Mouse (Mus musculus): Measurements from ENCODE around the gene Pou2f1. TPM values are rescaled to one million over a fixed set of nuclear protein-coding genes. Genes with fewer than 3 reads are reported as not detected.

Gene Pou2f1
- polyA plus RNA-seq, 1 experiment from 2014 or later, result 27.9 TPM

- H3K36me3 ChIP-seq (ENCODE audit: control insufficient read depth, insufficient read depth, low read length), result no peaks in the 10 kb centered on the region
- no peaks in the 10 kb centered on the region for H3K9me3 ChIP-seq (ENCODE audit: control insufficient read depth, low read length)
- ATAC-seq (ENCODE audit: low FRiP score, low TSS enrichment), result peak; percentile 93
- WGBS, result 14% methylated on average over 7 of the region's 7 CpGs
- no peak overlapping the region; the same call in 1 of the 2 replicates for H3K9ac ChIP-seq (replicated peaks; ENCODE audit: low read length)
- DNase-seq, result peak; percentile 85
- peak overlapping the region; percentile 3 for H3K4me3 ChIP-seq (replicated peaks; ENCODE audit: low read depth, low read length)
- peak overlapping the region; percentile 41 for H3K4me2 ChIP-seq (ENCODE audit: low read length)
- peaks cover 21% of the 10 kb centered on the region; the same call in 1 of the 2 replicates for H3K4me1 ChIP-seq (ENCODE audit: control insufficient read depth, insufficient read depth, low read length)
- no peaks in the 10 kb centered on the region for H3K27me3 ChIP-seq (ENCODE audit: control insufficient read depth, insufficient read depth, low read length)
- H3K27ac ChIP-seq (replicated peaks; ENCODE audit: low read depth, low read length), result peak overlapping the region; percentile 74
Measured at GRCm38 (mm10) chr1:165934648-165935465, 67.6 kb downstream of the Pou2f1 start.

GRCm38 (mm10) chr1:165933915-165934647 is 68.4 kb downstream of the Pou2f1 start:
- peak overlapping the region; percentile 74 for H3K27ac ChIP-seq (replicated peaks; ENCODE audit: low read depth, low read length)
- no peaks in the 10 kb centered on the region for H3K27me3 ChIP-seq (ENCODE audit: control insufficient read depth, insufficient read depth, low read length)
- H3K4me1 ChIP-seq (ENCODE audit: control insufficient read depth, insufficient read depth, low read length), result peaks cover 21% of the 10 kb centered on the region; the same call in 1 of the 2 replicates
- no peaks in the 10 kb centered on the region for H3K36me3 ChIP-seq (ENCODE audit: control insufficient read depth, insufficient read depth, low read length)
- 47% methylated on average over 5 of the region's 5 CpGs for whole genome bisulfite sequencing
- H3K4me3 ChIP-seq (replicated peaks; ENCODE audit: low read depth, low read length), result peak overlapping the region; percentile 19
- no peak overlapping the region; the same call in 1 of the 2 replicates for H3K9ac ChIP-seq (replicated peaks; ENCODE audit: low read length)
- peak; percentile 23 for DNase-seq
- no peak for ATAC-seq (ENCODE audit: low FRiP score, low TSS enrichment)
- no peaks in the 10 kb centered on the region for H3K9me3 ChIP-seq (ENCODE audit: control insufficient read depth, low read length)
- peak overlapping the region; percentile 44 for H3K4me2 ChIP-seq (ENCODE audit: low read length)

GRCm38 (mm10) chr1:165932842-165933241 is 69.6 kb downstream of the Pou2f1 start:
- WGBS, result 90% methylated on average over 2 of the region's 2 CpGs
- DNase-seq (no peak), ATAC-seq (ENCODE audit: low FRiP score, low TSS enrichment) (no peak)
- Histone ChIP-seq H3K27me3 (ENCODE audit: control insufficient read depth, insufficient read depth, low read length) (no peaks in the 10 kb centered on the region), H3K9me3 (ENCODE audit: control insufficient read depth, low read length) (no peaks in the 10 kb centered on the region), H3K4me1 (ENCODE audit: control insufficient read depth, insufficient read depth, low read length) (peaks cover 21% of the 10 kb centered on the region; the same call in 1 of the 2 replicates), H3K4me3 (replicated peaks; ENCODE audit: low read depth, low read length) (no peak overlapping the region), H3K9ac (replicated peaks; ENCODE audit: low read length) (no peak overlapping the region), H3K27ac (replicated peaks; ENCODE audit: low read depth, low read length) (no peak overlapping the region), H3K4me2 (ENCODE audit: low read length) (peak overlapping the region; percentile 37), H3K36me3 (ENCODE audit: control insufficient read depth, insufficient read depth, low read length) (no peaks in the 10 kb centered on the region)

- Histone ChIP-seq H3K27ac (replicated peaks; ENCODE audit: low read depth, low read length) (no peak overlapping the region), H3K9ac (replicated peaks; ENCODE audit: low read length) (no peak overlapping the region), H3K4me3 (replicated peaks; ENCODE audit: low read depth, low read length) (no peak overlapping the region), H3K4me2 (ENCODE audit: low read length) (no peak overlapping the region), H3K27me3 (ENCODE audit: control insufficient read depth, insufficient read depth, low read length) (no peaks in the 10 kb centered on the region), H3K36me3 (ENCODE audit: control insufficient read depth, insufficient read depth, low read length) (no peaks in the 10 kb centered on the region), H3K9me3 (ENCODE audit: control insufficient read depth, low read length) (no peaks in the 10 kb centered on the region), H3K4me1 (ENCODE audit: control insufficient read depth, insufficient read depth, low read length) (peaks cover 8% of the 10 kb centered on the region; the same call in 1 of the 2 replicates)
- no peak for DNase-seq
- WGBS, result 86% methylated on average over 3 of the region's 3 CpGs
- ATAC-seq (ENCODE audit: low FRiP score, low TSS enrichment), result no peak
Measured at GRCm38 (mm10) chr1:165930510-165930909, 72.0 kb downstream of the Pou2f1 start.

GRCm38 (mm10) chr1:165927507-165928279 is 74.8 kb downstream of the Pou2f1 start:
- ATAC-seq (ENCODE audit: low FRiP score, low TSS enrichment), result no peak
- Histone ChIP-seq H3K4me1 (ENCODE audit: control insufficient read depth, insufficient read depth, low read length) (no peaks in the 10 kb centered on the region), H3K9ac (replicated peaks; ENCODE audit: low read length) (no peak overlapping the region), H3K27me3 (ENCODE audit: control insufficient read depth, insufficient read depth, low read length) (no peaks in the 10 kb centered on the region), H3K4me3 (replicated peaks; ENCODE audit: low read depth, low read length) (no peak overlapping the region), H3K36me3 (ENCODE audit: control insufficient read depth, insufficient read depth, low read length) (no peaks in the 10 kb centered on the region), H3K9me3 (ENCODE audit: control insufficient read depth, low read length) (no peaks in the 10 kb centered on the region), H3K4me2 (ENCODE audit: low read length) (no peak overlapping the region), H3K27ac (replicated peaks; ENCODE audit: low read depth, low read length) (no peak overlapping the region)
- WGBS, result 86% methylated on average over 7 of the region's 7 CpGs
- no peak for DNase-seq

- ATAC-seq (ENCODE audit: low FRiP score, low TSS enrichment) (no peak), DNase-seq (no peak)
- no peaks in the 10 kb centered on the region for H3K27me3 ChIP-seq (ENCODE audit: control insufficient read depth, insufficient read depth, low read length)
- no peak overlapping the region for H3K4me3 ChIP-seq (replicated peaks; ENCODE audit: low read depth, low read length)
- WGBS, result 93% methylated on average over 2 of the region's 2 CpGs
- no peak overlapping the region for H3K4me2 ChIP-seq (ENCODE audit: low read length)
- H3K9ac ChIP-seq (replicated peaks; ENCODE audit: low read length), result no peak overlapping the region
- no peak overlapping the region for H3K27ac ChIP-seq (replicated peaks; ENCODE audit: low read depth, low read length)
- 0 out of 2 replicates have a peak, but pooled peaks cover 2% of the 10 kb centered on the region for H3K9me3 ChIP-seq (ENCODE audit: control insufficient read depth, low read length)
- no peaks in the 10 kb centered on the region for H3K36me3 ChIP-seq (ENCODE audit: control insufficient read depth, insufficient read depth, low read length)
- H3K4me1 ChIP-seq (ENCODE audit: control insufficient read depth, insufficient read depth, low read length), result no peaks in the 10 kb centered on the region
Measured at GRCm38 (mm10) chr1:165925207-165925606, 77.3 kb downstream of the Pou2f1 start.

GRCm38 (mm10) chr1:165922488-165922887 is 80.0 kb downstream of the Pou2f1 start:
- H3K27ac ChIP-seq (replicated peaks; ENCODE audit: low read depth, low read length), result no peak overlapping the region
- no peak overlapping the region for H3K9ac ChIP-seq (replicated peaks; ENCODE audit: low read length)
- H3K4me3 ChIP-seq (replicated peaks; ENCODE audit: low read depth, low read length), result no peak overlapping the region
- DNase-seq (no peak), ATAC-seq (ENCODE audit: low FRiP score, low TSS enrichment) (no peak)
- no peaks in the 10 kb centered on the region for H3K27me3 ChIP-seq (ENCODE audit: control insufficient read depth, insufficient read depth, low read length)
- H3K4me1 ChIP-seq (ENCODE audit: control insufficient read depth, insufficient read depth, low read length), result no peaks in the 10 kb centered on the region
- H3K4me2 ChIP-seq (ENCODE audit: low read length), result no peak overlapping the region
- 68% methylated on average over 1 of the region's 1 CpGs for WGBS
- H3K9me3 ChIP-seq (ENCODE audit: control insufficient read depth, low read length), result 0 out of 2 replicates have a peak, but pooled peaks cover 2% of the 10 kb centered on the region
- H3K36me3 ChIP-seq (ENCODE audit: control insufficient read depth, insufficient read depth, low read length), result no peaks in the 10 kb centered on the region

- Histone ChIP-seq H3K4me2 (ENCODE audit: low read length) (no peak overlapping the region), H3K4me3 (replicated peaks; ENCODE audit: low read depth, low read length) (no peak overlapping the region), H3K4me1 (ENCODE audit: control insufficient read depth, insufficient read depth, low read length) (no peaks in the 10 kb centered on the region), H3K9ac (replicated peaks; ENCODE audit: low read length) (no peak overlapping the region), H3K9me3 (ENCODE audit: control insufficient read depth, low read length) (0 out of 2 replicates have a peak, but pooled peaks cover 2% of the 10 kb centered on the region), H3K36me3 (ENCODE audit: control insufficient read depth, insufficient read depth, low read length) (peaks cover 6% of the 10 kb centered on the region), H3K27ac (replicated peaks; ENCODE audit: low read depth, low read length) (no peak overlapping the region), H3K27me3 (ENCODE audit: control insufficient read depth, insufficient read depth, low read length) (no peaks in the 10 kb centered on the region)
- ATAC-seq (ENCODE audit: low FRiP score, low TSS enrichment), result no peak
- no peak for DNase-seq
- WGBS, result 75% methylated on average over 3 of the region's 3 CpGs
Measured at GRCm38 (mm10) chr1:165921026-165921425, 81.5 kb downstream of the Pou2f1 start.

Measured in midbrain, embryonic 14.5 days (tissue).